Mouse (Mus musculus) heart, embryonic 16.5 days (tissue): ENCODE measurements around the gene Pde5a. TPM values are rescaled to one million over a fixed set of nuclear protein-coding genes. Genes with fewer than 3 reads are reported as not detected.
A peak's percentile ranks its signal among the peaks of the same experiment; 100 is the strongest.

Experiments
- ATAC-seq: fragments of 200-750 bp; cut with Nextera tagmentation; replicated peaks from 2 replicates; pipeline ENCODE4 v1.8.0; 2017; ENCODE audit warnings: moderate number of reproducible peaks; ENCODE audit not compliant: insufficient read depth, low FRiP score; ENCODE audit errors: extremely low read depth
- H3K27ac ChIP-seq: fragments of 300-500 bp; sonication (generic); 2 replicates; pipeline ENCODE4 v1.5.1; 2014; ENCODE audit warnings: mild to moderate bottlenecking, low read length, control low read depth, moderate library complexity
- H3K27me3 ChIP-seq: fragments of 300-500 bp; sonication (generic); 2 replicates; pipeline ENCODE4 v1.6.1; 2014; ENCODE audit warnings: low read length, mixed read lengths; ENCODE audit not compliant: control insufficient read depth, insufficient read depth
- H3K36me3 ChIP-seq: fragments of 300-500 bp; sonication (generic); 2 replicates; pipeline ENCODE4 v1.6.1; 2014; ENCODE audit not compliant: control insufficient read depth, insufficient read depth
- H3K4me1 ChIP-seq: fragments of 300-500 bp; sonication (generic); 2 replicates; pipeline ENCODE4 v1.6.1; 2014; ENCODE audit warnings: low read length, mixed read lengths; ENCODE audit not compliant: control insufficient read depth, insufficient read depth
- H3K4me2 ChIP-seq: fragments of 300-500 bp; sonication (generic); 2 replicates; pipeline ENCODE4 v1.6.1; 2014; ENCODE audit warnings: low read depth, mild to moderate bottlenecking, control low read depth, low read length
- H3K4me3 ChIP-seq: fragments of 300-500 bp; sonication (generic); 2 replicates; pipeline ENCODE4 v1.5.1; 2014; ENCODE audit warnings: mild to moderate bottlenecking, control low read depth, low read length
- H3K9ac ChIP-seq: fragments of 300-500 bp; sonication (generic); 2 replicates; pipeline ENCODE4 v1.6.1; 2014; ENCODE audit warnings: low read length, control low read depth
- H3K9me3 ChIP-seq: fragments of 300-500 bp; sonication (generic); replicated peaks from 2 replicates; pipeline ENCODE4 v1.6.1; 2016; ENCODE audit warnings: low read length; ENCODE audit not compliant: control insufficient read depth
- WGBS: fragments of 180-500 bp; shearing (Covaris S2); extraction: QIAGEN DNeasy Blood & Tissue Kit; methylation state at CpG from one replicate; pipeline ENCODE4 v1.1.7; 2014; 5-methylcytosine and 5-hydroxymethylcytosine counted together
- polyA plus RNA-seq: library from polyadenylated mRNA; unstranded; fragments of >200 nt; fragmentation: Nextera tagmentation; extraction: Ambion mirVana; gene quantifications from 2 replicates; pipeline ENCODE4 v1.2.1, GENCODE M21; 2015

Pde5a gene
- polyA plus RNA-seq, 1 experiment from 2014 or later: 2.3 TPM

DNA sequence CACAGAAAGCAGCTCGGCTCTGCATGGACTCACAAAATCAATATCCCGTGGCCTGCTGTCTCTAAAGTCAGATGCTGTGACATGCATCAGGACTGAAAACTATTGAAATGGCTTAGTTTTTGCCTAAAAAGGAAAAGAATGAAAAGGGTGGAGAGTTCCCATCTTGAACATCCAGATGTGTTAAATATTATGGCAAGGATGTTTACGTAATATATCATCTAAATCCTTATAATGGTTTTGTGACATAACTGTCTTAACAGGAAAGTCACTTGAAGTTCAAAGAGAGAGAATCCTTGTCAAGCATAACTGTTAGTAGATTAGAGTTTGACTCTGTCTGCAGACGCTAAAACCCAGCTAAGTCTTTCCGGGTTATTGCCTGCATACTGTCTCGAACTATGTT, 20.3 kb upstream of the Pde5a start:
- no peak overlapping the region for H3K4me2 ChIP-seq
- no peaks in the 10 kb centered on the region for H3K4me1 ChIP-seq
- 75% methylated on average over 6 of the region's 6 CpGs for WGBS
- H3K27me3 ChIP-seq: no peaks in the 10 kb centered on the region
- no peak overlapping the region for H3K9ac ChIP-seq
- H3K9me3 ChIP-seq: no peaks in the 10 kb centered on the region
- H3K4me3 ChIP-seq: no peak overlapping the region
- no peak overlapping the region for H3K27ac ChIP-seq
- no peak for ATAC-seq
- H3K36me3 ChIP-seq: no peaks in the 10 kb centered on the region

DNA sequence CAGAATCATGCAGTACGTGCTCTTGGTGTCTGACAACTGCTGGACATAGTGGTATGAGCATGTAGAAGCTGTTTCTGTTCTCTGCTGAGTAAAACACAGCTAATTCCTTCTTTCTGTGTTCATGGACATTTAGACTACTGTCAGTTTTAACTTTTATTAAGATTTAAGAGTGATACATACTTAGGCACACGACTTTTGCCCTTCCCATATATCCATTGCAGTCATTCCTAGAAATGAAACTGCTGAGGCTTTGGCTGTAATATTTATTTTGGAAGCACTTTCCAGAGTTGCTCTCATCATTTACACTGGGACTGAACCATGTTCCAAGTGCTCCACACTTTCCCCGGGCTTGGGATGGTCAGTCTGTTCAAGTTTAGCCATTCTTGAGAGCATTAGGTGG, 18.6 kb upstream of the Pde5a start:
- ATAC-seq: no peak
- no peaks in the 10 kb centered on the region for H3K9me3 ChIP-seq
- no peak overlapping the region for H3K4me3 ChIP-seq
- 74% methylated on average over 3 of the region's 3 CpGs for WGBS
- H3K4me2 ChIP-seq: no peak overlapping the region
- H3K9ac ChIP-seq: no peak overlapping the region
- no peaks in the 10 kb centered on the region for H3K36me3 ChIP-seq
- H3K4me1 ChIP-seq: no peaks in the 10 kb centered on the region
- H3K27ac ChIP-seq: no peak overlapping the region
- H3K27me3 ChIP-seq: no peaks in the 10 kb centered on the region

DNA sequence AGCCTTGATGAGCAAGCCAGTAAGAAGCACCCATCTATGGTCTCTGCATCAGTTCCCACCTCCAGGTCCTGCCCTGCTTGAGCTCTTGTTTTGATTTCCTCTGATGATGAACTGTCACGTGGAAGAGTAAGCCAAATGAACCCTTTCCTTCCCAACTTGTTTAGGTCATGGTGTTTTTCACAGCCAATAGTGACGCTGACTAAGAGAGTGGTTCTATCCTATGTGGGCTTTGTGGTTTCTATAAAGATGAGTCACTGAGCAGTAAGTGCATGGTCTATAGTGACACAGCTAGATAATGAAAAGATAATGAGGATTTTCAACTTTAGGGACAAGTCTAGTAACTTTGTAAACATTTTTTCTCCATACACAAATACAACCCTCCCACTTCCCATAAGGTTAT, 10.1 kb upstream of the Pde5a start:
- Histone ChIP-seq H3K4me2 (no peak overlapping the region), H3K9ac (no peak overlapping the region), H3K27me3 (no peaks in the 10 kb centered on the region), H3K9me3 (no peaks in the 10 kb centered on the region), H3K27ac (no peak overlapping the region), H3K36me3 (no peaks in the 10 kb centered on the region), H3K4me3 (no peak overlapping the region), H3K4me1 (no peaks in the 10 kb centered on the region)
- no peak for ATAC-seq
- WGBS: 67% methylated on average over 2 of the region's 2 CpGs

DNA sequence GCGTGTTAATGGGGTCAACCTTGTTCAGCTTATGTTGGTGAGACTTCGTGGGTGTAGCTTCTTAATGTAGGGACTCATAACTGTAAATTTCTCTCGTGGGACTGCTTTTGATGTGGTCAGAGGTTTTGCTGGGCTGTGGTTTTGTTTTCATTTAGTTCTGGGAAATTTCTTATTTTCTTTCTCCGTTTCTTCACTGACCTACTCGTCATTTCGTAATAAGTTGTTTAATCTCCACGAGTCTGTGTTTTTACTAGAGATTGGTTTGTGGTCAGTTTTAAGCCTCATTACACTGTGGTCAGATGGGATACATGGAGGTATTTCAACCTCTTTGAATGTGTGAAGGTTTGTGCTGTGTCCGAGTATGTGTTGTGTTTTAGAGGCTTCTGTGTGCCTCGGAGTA, 7.2 kb upstream of the Pde5a start:
- Histone ChIP-seq H3K4me3 (no peak overlapping the region), H3K4me1 (no peaks in the 10 kb centered on the region), H3K9me3 (no peaks in the 10 kb centered on the region), H3K4me2 (no peak overlapping the region), H3K36me3 (no peaks in the 10 kb centered on the region), H3K9ac (no peak overlapping the region), H3K27ac (no peak overlapping the region), H3K27me3 (no peaks in the 10 kb centered on the region)
- WGBS: 76% methylated on average over 9 of the region's 9 CpGs
- no peak for ATAC-seq

DNA sequence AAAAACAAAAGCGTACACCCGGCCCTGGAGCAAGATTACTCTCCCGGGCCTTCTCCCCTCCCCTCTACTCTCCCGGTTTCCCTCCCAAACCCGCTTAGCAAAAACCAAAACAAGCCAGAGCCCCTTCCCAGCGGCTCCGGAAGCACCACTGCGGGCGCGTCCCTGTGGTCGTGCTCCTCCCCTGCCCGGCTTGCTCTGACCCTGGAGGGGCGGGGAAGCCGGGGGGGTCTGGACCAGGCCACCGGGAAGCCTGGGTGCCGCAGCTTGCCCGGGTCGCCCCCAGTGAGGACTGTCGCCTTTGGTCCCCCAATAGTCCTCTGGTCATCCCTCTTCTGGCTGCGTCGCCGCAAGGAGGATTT, 833 bp downstream of the Pde5a start:
- Histone ChIP-seq H3K4me1 (no peaks in the 10 kb centered on the region), H3K4me2 (peak overlapping the region; percentile 97), H3K36me3 (no peaks in the 10 kb centered on the region), H3K9me3 (no peaks in the 10 kb centered on the region), H3K9ac (peak overlapping the region; percentile 89), H3K27ac (peak overlapping the region; percentile 91), H3K27me3 (no peaks in the 10 kb centered on the region), H3K4me3 (peak overlapping the region; percentile 75)
- ATAC-seq: peak; percentile 68
- WGBS: under 1% methylated on average over 22 of the region's 22 CpGs

DNA sequence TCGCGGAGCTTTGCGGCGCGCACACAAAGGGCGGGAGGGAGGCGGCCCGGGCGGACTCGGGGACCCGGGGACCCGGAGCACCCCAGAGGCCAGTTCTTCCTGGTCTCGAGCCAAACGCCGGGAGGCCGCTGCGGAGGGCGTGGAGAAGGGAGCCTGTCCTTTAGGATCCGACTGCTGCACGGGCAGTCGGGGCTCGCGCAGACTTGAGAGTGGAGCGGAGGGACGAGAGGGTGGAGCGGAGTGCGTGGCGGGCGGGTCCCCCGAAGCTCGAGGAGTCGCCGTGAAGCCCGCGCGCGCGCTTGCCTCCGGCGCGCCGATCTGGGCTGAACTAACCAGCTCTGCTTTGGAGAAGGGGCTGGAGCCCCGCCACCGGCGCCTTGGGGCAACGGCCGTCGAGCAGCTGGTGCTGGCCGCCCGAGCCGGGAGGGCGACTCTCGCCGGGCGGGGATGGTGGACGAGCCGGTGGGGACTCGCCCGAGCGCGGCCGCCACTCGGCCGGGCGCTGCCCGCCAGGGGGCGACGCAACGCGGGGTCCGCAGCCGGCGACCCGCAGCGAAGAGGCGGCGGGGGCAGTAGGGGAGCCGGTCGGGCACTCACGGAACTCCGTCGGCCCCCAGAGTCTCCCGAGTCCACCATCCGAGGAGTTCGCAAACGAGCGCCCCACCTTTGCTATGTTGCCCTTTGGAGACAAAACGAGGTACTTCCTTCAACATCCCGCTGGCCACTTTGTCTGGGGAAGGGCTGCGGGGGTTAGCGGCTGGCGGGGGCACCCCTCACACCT, 1.4 kb downstream of the Pde5a start:
- Histone ChIP-seq H3K4me1 (no peaks in the 10 kb centered on the region), H3K36me3 (no peaks in the 10 kb centered on the region), H3K4me2 (peak overlapping the region; percentile 97), H3K4me3 (peak overlapping the region; percentile 75), H3K27ac (peak overlapping the region; percentile 91), H3K9me3 (no peaks in the 10 kb centered on the region), H3K9ac (peak overlapping the region; percentile 89), H3K27me3 (no peaks in the 10 kb centered on the region)
- 0% methylated on average over 91 of the region's 92 CpGs for WGBS
- ATAC-seq: peak; percentile 71

DNA sequence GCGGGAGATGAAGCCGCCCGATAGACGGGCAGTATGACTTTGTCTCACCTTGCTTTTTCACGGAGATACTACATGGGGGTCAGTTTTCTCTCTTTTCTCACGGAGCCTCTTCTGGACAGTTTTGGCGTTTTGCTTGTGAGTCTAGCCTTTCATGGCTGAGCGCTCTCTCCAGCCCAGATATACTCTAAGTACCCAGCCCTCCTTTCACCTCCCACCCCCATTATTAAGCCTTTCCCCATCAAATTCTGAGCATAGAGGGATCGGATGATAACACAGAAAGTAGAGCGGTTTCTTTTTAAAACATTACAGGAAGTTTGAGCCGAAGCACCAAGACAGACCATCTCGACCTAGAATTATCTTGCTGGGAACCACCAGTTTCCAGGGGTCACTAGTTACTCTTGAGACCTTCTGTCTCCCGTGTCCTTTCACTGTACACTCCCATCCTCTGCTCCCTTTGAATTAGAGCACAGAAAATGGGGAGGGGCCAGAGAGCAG, 2.0 kb downstream of the Pde5a start:
- Histone ChIP-seq H3K9ac (peak overlapping the region; percentile 89), H3K4me2 (peak overlapping the region; percentile 97), H3K27ac (peak overlapping the region; percentile 91), H3K36me3 (no peaks in the 10 kb centered on the region), H3K9me3 (no peaks in the 10 kb centered on the region), H3K4me3 (peak overlapping the region; percentile 75), H3K27me3 (no peaks in the 10 kb centered on the region), H3K4me1 (no peaks in the 10 kb centered on the region)
- no peak for ATAC-seq
- WGBS: 2% methylated on average over 13 of the region's 13 CpGs

DNA sequence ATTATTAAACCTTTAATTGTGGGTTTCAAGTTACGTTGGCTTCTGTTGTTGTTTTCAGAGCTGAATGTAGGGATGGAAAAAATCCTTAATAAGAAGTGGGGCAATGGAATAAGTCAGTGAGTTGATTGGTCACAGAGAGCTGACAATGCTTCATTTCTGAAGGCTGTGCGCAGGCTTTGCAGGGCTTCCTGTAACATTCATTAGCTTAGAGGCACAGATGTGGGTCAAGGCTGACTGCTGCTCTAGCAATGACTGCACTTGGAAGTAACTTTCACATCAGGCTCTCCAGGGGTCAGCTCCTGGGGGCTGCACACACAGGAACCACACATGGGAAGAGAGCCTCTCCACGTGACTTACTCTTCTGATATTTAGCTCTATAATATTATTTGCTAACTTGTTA, 5.1 kb downstream of the Pde5a start:
- ATAC-seq: no peak
- H3K27ac ChIP-seq: no peak overlapping the region
- 80% methylated on average over 3 of the region's 3 CpGs for whole genome bisulfite sequencing
- no peaks in the 10 kb centered on the region for H3K4me1 ChIP-seq
- H3K36me3 ChIP-seq: no peaks in the 10 kb centered on the region
- no peaks in the 10 kb centered on the region for H3K27me3 ChIP-seq
- H3K4me3 ChIP-seq: no peak overlapping the region
- H3K4me2 ChIP-seq: no peak overlapping the region
- no peaks in the 10 kb centered on the region for H3K9me3 ChIP-seq
- H3K9ac ChIP-seq: no peak overlapping the region

DNA sequence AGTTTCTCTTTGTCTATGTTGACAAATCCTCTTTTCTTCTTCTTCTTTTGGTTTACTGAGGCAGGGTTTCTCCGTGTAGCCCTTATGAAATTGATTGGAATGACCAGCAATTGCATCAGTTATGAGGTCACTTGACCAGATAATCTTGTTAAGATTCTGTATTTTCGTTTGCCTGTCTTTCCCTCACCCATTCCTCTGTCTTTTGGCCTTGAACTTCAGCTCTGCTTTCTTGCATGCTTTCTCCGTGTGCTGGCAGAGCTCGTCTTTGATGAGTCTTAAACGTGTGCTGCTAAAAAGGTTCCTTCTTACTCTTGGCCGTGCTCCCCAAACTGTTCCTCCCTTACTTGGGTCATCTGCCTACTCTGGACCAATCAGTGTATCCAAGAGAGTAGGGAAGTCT, 5.6 kb downstream of the Pde5a start:
- Histone ChIP-seq H3K9me3 (no peaks in the 10 kb centered on the region), H3K27me3 (no peaks in the 10 kb centered on the region), H3K4me1 (no peaks in the 10 kb centered on the region), H3K4me3 (no peak overlapping the region), H3K4me2 (no peak overlapping the region), H3K27ac (no peak overlapping the region), H3K9ac (no peak overlapping the region), H3K36me3 (no peaks in the 10 kb centered on the region)
- ATAC-seq: no peak
- 78% methylated on average over 6 of the region's 6 CpGs for WGBS
